Mouse (Mus musculus) CD4-positive naive resting alpha-beta T cell, adult 76 days (primary cell): ENCODE data around the gene Car6. TPM values are rescaled to one million over a fixed set of nuclear protein-coding genes. Genes with fewer than 3 reads are reported as not detected.

ENCODE experiments used
- total RNA-seq: library from RNA; stranded (reverse); gene quantifications from one replicate; pipeline ENCODE4 v1.2.4, GENCODE M21; 2023

Gene Car6
- total RNA-seq: not detected

GRCm38 (mm10) chr4:150201232-150201631 lies at the start of gene Car6:
Gene Car6, minus strand, starts transcription at chr4:150201332.

GRCm38 (mm10) chr4:150236521-150237481 lies 35.7 kb upstream of the Car6 start, which contains the start of gene Eno1:
Gene Eno1, plus strand, starts transcription at chr4:150236721.

Other genes starting within 250 kb of the Car6 start
- gene Spsb1, start 246.3 kb downstream of the Car6 start, total RNA-seq: 46.9 TPM
- gene H6pd, start 192.3 kb downstream of the Car6 start, total RNA-seq: 27.1 TPM
- gene Gpr157, start 114.0 kb downstream of the Car6 start, total RNA-seq: 1.6 TPM
- gene Slc2a5, start 82.0 kb downstream of the Car6 start, total RNA-seq: not detected
- gene Slc2a7, start 52.4 kb downstream of the Car6 start, total RNA-seq: not detected
- 201 TPM for gene Eno1, start 35.4 kb upstream of the Car6 start, total RNA-seq
- 152 TPM for gene Rere, start 80.3 kb upstream of the Car6 start, total RNA-seq